Mouse (Mus musculus) inflammation-experienced regulatory T-cells, adult 6 months (primary cell): ENCODE results near the gene Rsph9. TPM values are rescaled to one million over a fixed set of nuclear protein-coding genes. Genes with fewer than 3 reads are reported as not detected.

Source experiments
- ATAC-seq: one replicate; pipeline ENCODE4 v1.8.0; 2017
- polyA plus RNA-seq, 3 experiments: library from polyadenylated mRNA; unstranded; fragments of 100-300 nt; shearing (Covaris generic); gene quantifications; one replicate each; pipeline ENCODE4 v1.2.1; 2017

The Rsph9 gene
- polyA plus RNA-seq, 3 experiments from 2014 or later, result 0.94 to 2.3 (median 1.3) TPM

DNA sequence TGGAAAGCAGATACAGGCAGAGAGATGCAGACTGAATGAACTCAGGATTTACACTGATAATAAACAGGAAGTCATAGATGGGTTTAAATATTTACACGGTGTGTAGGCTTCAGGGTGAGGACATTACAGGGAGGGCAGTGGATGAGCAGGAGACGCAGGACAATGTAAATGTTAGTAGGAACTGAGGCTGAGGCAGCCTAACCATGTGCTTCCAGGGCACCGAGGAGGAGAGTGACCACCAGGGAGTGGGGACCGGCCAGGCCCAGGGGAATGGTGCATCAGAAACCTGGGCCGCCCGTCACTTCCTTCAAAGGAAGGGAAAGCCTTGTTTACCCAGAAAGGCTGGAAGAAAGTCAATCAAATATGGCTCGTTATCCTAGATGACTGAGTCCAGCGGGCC is 45.5 kb downstream of the Rsph9 start:
- ATAC-seq, result no peak

DNA sequence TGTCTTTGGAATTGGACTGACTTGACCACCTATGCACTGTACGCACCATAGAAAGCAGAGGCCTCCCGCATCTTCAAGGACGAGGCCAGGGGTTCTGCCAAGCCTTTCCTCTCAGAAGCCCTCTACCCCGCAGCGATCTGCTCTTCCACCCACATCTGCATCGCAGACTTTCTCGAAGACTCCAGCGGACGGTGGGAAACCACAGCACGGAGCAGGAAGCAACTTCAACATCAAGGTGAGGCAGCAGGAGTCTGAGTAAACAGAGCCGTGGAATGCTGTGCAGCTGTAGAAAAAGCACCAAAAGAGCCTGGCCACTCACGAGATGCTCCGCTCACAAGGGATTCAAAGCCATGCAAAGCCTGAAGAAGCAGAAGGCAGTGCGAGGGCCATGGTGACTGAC is 52.1 kb downstream of the Rsph9 start:
- ATAC-seq, result no peak

DNA sequence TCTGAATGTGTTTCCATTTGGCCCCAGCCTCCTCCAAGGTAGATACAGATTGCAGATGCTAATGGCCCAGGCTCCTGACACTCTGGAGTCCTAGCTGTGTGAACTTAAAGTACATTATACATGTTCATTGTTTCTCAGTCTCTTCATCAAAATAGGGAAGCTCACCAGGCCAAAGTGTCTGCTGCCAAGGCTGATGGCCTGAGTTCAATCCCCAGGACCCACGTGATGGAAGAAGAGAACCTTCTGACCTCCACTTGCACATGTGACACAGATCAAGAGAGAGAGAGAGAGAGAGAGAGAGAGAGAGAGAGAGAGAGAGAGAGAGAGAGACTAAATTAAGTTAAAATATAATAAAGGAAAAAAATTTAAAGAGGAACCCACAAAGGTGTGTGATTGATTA is 52.7 kb downstream of the Rsph9 start:
- ATAC-seq, result no peak

DNA sequence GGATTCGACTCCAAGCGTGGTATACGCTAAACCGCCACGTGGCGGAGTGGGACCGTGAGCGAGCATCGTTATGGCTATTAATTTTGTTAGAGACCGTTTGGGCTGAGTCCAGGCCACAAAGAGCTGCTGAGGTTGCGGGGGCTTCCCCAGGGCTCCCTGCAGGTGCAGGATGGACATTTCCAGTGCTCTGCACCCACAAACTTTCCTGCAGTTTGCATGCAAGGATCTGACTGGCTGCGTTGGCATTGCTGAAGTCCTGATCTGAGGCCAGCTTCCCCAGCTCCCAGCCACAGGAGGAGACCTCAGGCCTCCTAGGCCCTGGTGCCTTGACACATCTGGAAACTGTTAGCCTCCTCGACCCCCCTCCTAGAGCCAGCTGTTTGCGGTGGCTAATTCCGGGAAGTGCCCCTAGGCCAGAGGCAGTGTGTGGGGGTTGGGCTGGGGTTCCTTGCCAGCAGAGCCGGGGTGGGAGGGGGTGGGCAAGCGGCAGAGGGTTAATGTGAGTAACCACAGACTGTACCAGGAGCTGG is 57.6 kb downstream of the Rsph9 start:
- no peak for ATAC-seq

DNA sequence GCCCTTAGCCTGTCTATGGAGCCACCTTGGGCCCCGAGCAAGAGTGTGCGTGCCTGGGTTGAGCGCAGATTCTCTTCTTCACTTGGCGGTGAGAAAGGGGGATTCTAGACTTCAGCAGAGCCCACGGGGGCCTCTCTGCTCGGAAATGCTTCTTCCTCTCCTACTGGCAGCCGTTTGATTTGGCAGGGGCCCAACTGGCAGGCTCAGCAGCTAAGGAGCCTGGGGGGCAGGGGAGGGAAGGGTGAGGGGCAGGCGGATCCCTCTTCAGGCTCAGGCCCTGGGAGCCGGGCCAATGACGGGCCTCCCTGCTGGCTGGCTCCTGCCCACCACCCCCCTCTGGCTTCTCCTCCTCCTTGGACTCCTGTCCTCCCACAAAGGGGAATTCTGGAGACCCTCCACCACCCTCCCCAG is 59.9 kb downstream of the Rsph9 start:
- ATAC-seq, result no peak

DNA sequence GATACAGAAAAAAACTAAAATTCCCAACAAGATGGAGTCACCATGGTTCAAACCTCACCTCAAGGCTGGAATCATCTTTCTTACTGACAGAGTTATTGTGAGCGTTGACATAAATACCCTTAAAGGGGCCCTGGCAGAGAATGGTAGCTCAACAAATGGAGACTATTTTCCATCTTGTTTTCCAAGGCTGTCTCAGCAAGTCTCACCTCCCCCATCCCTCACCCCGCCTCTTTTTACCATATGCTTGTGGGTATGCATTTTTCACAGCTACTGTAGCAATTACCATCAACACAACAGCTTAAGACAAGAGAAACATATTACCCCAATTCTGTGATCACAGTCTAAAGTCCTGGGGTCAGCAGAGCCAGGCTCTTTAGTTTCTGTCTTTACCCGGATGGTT is 60.6 kb downstream of the Rsph9 start:
- ATAC-seq, result no peak

DNA sequence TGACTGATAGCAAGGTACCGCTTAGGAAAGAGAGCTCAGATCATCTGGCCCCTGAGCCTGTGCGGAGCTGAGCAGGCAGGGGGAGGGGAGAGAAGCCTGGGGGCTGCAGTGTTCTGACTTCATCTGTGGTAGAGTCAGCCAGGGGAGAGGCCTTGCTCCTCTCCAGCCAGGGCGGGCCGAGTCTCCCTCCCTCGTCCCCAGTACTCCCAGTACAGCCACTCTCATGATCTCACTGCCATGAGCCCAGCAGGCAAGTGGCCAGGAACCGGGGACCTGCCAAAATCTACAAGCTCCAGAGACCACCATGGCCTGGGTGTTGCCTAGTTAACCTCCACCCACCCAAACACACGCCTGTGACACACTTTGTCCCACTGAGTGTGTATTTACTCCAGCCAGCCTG is 62.4 kb downstream of the Rsph9 start:
- ATAC-seq, result no peak

DNA sequence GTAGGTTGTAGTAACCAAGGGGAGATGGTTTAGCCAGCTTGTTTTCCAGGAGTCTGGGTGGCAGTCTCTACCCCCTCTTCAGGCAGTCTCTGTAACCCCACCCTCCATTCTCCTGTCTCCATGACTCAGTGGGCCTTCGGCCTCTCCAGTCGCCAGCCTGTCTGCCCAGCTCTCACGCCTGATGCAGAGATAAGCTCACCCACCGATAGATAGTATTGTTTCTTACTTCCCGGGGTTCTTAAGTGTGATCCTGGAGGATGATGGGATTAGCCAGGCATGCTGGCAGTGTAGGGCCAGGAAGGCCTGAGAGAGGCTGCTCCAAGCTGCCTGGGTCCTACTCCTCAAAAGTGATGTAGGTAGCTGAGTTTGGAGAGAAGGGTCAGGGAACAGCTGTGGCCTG is 63.0 kb downstream of the Rsph9 start:
- no peak for ATAC-seq

DNA sequence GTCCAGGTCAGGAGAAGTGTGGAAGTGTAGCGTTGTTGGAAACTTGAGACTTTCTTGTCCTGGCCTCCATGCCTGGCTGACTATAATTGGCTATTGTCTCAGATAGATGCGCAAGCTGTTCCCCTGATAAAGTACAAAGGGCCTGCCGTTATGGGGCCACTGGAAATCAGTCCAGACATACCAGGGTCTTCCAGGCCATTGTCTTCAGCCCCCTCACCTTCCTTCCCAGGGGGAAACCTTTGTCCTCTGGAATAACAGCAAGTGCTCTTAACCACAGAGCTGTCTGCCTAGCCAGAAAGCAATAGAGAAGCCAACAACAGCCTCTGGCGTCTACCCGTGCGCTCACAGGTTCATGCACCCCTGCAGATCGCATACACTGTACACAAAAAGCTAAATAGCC is 63.6 kb downstream of the Rsph9 start:
- no peak for ATAC-seq

DNA sequence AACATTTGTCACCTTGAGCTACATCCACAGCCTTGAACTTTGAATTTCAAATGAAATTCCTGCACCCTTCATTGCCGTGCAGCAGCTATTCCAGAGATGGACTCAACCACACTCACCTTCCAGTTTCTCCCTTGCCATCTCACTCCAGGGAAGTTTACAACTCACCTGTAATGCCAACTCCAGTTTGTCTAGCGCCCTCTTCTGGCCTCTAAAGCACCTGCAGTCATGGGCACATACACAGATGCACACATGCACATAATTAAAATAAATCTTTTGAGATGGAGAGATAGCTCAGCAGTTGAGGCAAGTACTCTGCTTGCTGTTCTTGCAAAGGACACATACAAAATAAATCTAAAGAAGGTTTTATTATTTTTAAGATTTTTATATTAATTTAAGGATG is 65.0 kb downstream of the Rsph9 start:
- ATAC-seq, result no peak

DNA sequence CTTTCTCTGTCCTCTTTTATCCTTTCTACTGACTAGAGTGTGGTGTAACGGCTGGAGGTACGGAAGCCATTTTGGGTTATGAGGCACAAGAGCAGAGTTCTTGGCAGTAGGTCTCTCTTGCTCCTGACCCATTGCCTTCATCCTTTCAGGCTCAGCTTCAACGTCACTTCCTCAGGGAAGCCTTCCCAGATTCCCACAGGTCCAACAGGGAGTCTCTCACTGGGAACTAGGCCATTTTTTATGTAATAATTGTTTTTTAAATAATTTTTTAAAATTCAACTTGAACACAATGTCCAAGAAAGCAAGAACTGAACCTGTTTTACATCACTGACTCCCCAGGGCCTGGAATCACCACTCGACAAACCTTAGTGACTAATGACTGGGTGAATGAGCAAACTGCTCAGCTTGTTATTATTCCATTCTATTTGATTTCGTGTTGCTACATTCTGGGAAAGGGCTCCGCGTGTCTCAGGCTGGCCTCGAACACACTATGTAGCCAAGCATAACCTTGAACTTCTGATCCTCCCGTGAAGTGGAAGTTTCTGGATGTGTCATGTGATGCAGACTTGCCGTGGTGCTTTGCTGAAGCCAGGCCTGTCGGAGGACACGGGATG is 66.0 kb downstream of the Rsph9 start:
- no peak for ATAC-seq

DNA sequence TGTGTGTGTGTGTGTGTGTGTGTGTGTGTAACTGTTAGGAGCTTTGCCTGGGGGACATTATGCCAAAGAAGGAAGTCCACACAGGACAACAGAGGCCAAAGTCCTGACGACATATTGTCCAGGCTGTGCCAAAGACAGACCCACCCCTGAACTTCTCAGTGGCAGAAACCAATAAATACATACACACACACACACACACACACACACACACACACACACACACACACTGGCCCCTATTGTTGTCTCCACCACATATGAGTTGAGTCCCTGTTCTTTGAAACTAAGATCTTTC is 67.8 kb downstream of the Rsph9 start:
- ATAC-seq, result no peak

DNA sequence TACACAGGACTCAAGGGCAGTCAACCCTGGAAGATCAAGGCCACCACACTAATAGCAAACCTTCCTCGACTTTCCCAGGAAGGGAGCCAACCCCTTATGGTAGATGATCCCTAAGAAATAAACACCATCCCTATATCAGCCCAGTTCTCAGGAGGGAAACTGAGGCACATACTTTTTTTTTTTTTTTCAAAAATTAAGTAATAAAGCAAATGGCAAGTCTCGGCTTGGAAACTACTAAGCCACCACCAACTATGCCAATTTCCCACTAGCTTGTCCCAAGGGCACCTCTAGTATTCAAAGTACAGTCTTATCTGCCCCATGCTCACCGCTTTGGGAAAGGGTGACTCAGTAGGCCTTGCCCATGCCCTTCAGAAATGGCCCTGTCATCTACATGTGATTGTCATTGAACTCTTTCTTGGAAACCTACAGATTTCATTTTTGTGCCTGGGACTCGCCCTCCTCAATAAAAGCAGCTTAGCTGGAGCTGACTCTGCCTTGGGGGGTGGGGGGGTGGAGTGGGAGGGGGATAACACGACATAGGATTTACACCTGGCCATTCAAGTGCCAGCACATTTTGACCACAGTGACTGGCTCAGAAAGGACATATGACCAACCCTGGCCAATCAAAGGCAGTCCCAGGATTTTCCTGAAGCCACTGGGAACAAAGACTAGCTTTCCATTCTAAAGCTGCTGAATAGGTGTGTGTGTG is 68.3 kb downstream of the Rsph9 start:
- ATAC-seq, result no peak

DNA sequence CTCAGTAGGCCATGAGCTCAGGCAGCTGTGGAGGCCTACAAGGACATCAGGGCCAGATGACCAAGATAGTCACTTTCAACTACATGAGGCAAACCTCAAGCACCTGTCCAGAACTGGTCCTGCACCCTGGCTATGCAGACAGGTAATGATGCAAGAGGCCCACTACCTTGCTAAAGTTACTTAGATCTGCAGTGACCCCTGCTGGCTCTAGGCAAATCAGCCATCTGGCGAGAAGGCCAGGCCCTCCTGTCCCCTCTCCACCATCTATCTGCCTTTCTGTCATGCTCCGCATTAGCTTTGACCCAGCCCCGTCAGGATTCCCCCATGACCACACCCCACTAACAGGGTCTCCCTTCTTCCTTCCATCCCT is 68.9 kb downstream of the Rsph9 start:
- no peak for ATAC-seq

DNA sequence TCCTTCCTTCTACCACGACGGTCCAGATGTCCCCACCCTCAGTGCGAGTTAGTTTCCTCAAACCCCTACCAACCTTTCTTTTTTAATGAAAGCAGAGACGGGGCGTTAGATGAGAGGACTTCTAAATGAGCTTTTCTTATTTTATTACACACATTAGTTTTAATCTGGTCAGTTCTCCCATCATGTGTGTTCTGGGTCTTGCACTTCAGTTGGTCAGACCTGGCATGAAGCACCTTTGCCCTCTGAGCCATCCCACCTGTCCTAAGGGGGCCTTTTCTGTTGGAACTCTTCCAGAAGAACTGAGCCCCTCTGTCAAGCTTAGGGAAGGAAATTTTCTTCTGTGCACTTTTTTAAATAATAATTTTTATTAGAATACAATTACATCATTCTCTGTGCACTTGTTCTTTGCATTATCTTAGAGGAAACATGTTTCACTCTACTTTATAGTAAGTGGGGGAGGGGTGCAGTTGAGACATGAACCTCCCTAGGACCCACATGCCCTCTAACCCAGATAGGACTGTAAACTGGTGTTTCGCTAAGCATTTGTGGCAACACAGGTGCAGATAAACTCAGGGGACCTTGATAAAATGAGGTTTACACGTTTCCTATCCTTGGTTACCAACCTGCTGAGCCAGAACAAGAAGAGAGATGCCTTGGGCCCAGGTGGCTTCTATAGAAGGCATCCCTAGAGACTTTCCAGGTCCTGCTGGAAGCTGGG is 69.5 kb downstream of the Rsph9 start:
- ATAC-seq, result no peak

DNA sequence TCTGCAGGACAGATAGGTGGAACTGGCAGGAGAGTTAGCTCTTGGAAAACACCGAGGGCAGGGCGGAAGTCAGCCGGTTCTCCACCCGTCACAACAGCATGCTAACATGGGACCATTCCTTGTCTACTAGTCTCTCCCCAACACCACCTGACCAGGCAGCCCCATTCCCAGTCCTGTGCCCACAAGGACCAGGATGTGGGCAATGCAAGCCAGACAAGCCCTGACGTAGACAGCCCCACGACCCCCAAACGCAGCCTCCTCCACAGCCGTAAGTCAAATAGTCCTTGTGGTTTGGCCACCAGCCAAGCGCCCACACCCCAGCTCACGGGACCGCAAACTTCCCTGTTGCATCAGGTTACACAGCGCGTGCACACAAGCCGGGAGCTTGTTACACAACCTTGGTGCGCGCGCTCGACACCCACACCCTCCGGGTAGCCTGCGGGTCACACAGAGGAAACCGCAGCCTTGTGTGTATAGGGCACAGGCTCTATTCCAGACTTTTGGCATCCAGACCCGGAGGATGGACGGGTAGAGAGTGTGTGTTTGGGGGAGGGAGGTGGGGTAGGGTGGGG is 70.2 kb downstream of the Rsph9 start:
- ATAC-seq, result peak; percentile 87

Other genes with a start within 250 kb of the Rsph9 start
- gene Vegfa, start 111.8 kb downstream of the Rsph9 start, polyA plus RNA-seq, result not detected
- gene Mrps18a, start 33.2 kb downstream of the Rsph9 start, polyA plus RNA-seq, result 100 to 1,000 TPM in 2 of 3 experiments, 10 to 100 TPM in 1; 97.0 to 127 (median 110) TPM
- 10 to 100 TPM; 47.3 to 55.4 (median 53.1) TPM for gene Mad2l1bp, start 9.3 kb upstream of the Rsph9 start, polyA plus RNA-seq
- gene Gtpbp2, start 16.8 kb upstream of the Rsph9 start, polyA plus RNA-seq, result 10 to 100 TPM; 47.8 to 71.3 (median 51.3) TPM
- gene Polh, start 58.4 kb upstream of the Rsph9 start, polyA plus RNA-seq, result 10 to 100 TPM in 1 of 3 experiments, 1 to 10 TPM in 2; 6.4 to 20.1 (median 8.2) TPM
- 10 to 100 TPM; 24.9 to 35.4 (median 28.8) TPM for gene Xpo5, start 58.6 kb upstream of the Rsph9 start, polyA plus RNA-seq
- gene Polr1c, start 103.8 kb upstream of the Rsph9 start, polyA plus RNA-seq, result 100 to 1,000 TPM in 2 of 3 experiments, 10 to 100 TPM in 1; 76.3 to 119 (median 100) TPM
- gene Yipf3, start 103.9 kb upstream of the Rsph9 start, polyA plus RNA-seq, result 10 to 100 TPM; 44.2 to 58.7 (median 47.1) TPM
- gene Lrrc73, start 109.3 kb upstream of the Rsph9 start, polyA plus RNA-seq, result under 1 TPM in 1 of 3 experiments, not detected in 2; 0.28 TPM
- gene Tjap1, start 138.8 kb upstream of the Rsph9 start, polyA plus RNA-seq, result 10 to 100 TPM; 16.2 to 20.0 (median 19.1) TPM
- not detected for gene Dlk2, start 153.2 kb upstream of the Rsph9 start, polyA plus RNA-seq
- 1 to 10 TPM; 1.8 to 3.9 (median 2.8) TPM for gene Abcc10, start 184.1 kb upstream of the Rsph9 start, polyA plus RNA-seq
- 1 to 10 TPM; 2.5 to 5.7 (median 3.9) TPM for gene Zfp318, start 239.5 kb upstream of the Rsph9 start, polyA plus RNA-seq